ENCODE assay signal across 16 mouse cellular contexts in the genomic region with DNA sequence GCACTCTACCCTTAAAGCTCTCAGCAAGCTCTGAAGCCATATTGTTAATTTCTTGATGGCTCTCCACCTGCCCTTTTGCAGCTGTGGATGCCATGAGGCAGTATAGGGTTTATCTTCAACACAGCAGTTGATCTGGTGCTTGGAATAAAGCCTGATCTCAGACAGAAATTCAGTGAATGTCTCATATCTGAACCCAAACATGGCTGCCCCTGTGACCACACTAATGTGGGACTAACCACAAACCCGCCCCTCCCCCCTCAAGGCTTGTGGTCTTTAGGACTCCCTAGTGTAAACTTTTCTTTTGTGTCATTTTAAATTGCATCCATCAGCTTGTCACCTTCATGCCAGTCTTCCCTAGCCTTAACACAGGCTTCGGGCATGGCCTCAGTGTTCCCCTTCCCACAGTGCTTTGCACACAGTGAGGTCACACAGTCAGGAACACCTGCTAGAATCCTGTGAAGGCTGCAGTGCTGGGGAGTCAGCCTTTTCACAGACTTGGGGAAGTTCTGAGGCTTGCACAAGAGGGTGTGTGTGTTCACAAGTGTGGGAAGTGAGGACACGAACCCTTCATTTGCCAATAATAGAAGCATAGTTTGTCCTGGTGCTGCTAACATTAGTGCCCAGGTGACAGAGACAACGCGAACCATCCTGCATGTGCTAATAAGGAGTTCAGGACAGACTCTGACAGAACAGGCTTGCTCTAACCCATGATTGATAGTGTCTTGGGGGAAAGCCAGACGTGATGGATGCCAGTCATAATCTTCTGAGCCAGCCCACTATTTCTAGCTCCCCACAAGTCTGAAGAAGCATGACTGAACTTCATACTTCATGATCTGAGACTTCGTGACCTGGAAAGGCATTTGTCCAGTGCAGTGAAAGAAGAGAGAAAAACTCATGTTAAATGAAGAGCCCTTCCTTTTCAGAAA.
A peak's percentile ranks its signal among the peaks of the same experiment; 100 is the strongest.
DNase-seq lines count a peak whose midpoint lies in the region; ATAC-seq and TF ChIP-seq lines count a peak whose summit lies in the region.
"Had no signal": no experiment of that assay in that cellular context is flagged by ENCODE, and none has a peak within 500 bp of the region (broad histone marks: within the 10 kb centered on the region; RNA-seq: fewer than 3 reads in every experiment).

No protein-coding gene starts in this region.

- TF ChIP-seq EP300 in stomach, postnatal 0 days (optimal IDR thresholded peaks at IDR 0.05): no peak

- no peak for TF ChIP-seq CTCF in stomach, postnatal 0 days (IDR thresholded peaks at IDR 0.05; ENCODE audit: low read depth)

- H3K4me3 ChIP-seq in stomach, embryonic 14.5 days (ENCODE audit: low read depth, low read length): no peak overlapping the region
- no peak overlapping the region for H3K4me3 ChIP-seq in stomach, postnatal 0 days (ENCODE audit: low read depth, low read length)
- H3K4me3 ChIP-seq in liver, embryonic 13.5 days (replicated peaks): no peak overlapping the region
- no peak overlapping the region for H3K4me3 ChIP-seq in kidney, embryonic 15.5 days (replicated peaks)
- H3K4me3 ChIP-seq: forebrain, embryonic 15.5 days; hindbrain, embryonic 10.5 days; left cerebral cortex, adult 2 months; lung, embryonic 15.5 days had no signal

- H3K9ac ChIP-seq in stomach, embryonic 14.5 days (replicated peaks; ENCODE audit: low read depth, low read length): no peak overlapping the region
- no peak overlapping the region for H3K9ac ChIP-seq in stomach, postnatal 0 days (ENCODE audit: low read length)
- H3K9ac ChIP-seq in liver, embryonic 13.5 days: no peak overlapping the region
- no peak overlapping the region for H3K9ac ChIP-seq in kidney, embryonic 15.5 days
- H3K9ac ChIP-seq: forebrain, embryonic 15.5 days; lung, embryonic 15.5 days had no signal

- no peak overlapping the region for H3K4me2 ChIP-seq in stomach, embryonic 14.5 days (replicated peaks; ENCODE audit: low read depth, low read length)
- no peak overlapping the region for H3K4me2 ChIP-seq in stomach, postnatal 0 days (replicated peaks; ENCODE audit: low read depth)
- no peak overlapping the region for H3K4me2 ChIP-seq in liver, embryonic 13.5 days
- no peak overlapping the region for H3K4me2 ChIP-seq in kidney, embryonic 15.5 days
- H3K4me2 ChIP-seq: forebrain, embryonic 15.5 days; lung, embryonic 15.5 days had no signal

- no peaks in the 10 kb centered on the region for H3K9me3 ChIP-seq in stomach, embryonic 14.5 days (ENCODE audit: control insufficient read depth, low read depth, low read length)
- H3K9me3 ChIP-seq in stomach, postnatal 0 days (ENCODE audit: control insufficient read depth, low read length): no peaks in the 10 kb centered on the region
- no peaks in the 10 kb centered on the region for H3K9me3 ChIP-seq in liver, embryonic 13.5 days (replicated peaks)
- no peaks in the 10 kb centered on the region for H3K9me3 ChIP-seq in kidney, embryonic 15.5 days (replicated peaks)
- H3K9me3 ChIP-seq: forebrain, embryonic 15.5 days; hindbrain, embryonic 10.5 days; lung, embryonic 15.5 days had no signal

- intact Hi-C loops in gastrocnemius, postnatal 36 days (cut with DNase I): no loop called here

- no peak overlapping the region for H3K27ac ChIP-seq in stomach, embryonic 14.5 days (ENCODE audit: low read length)
- H3K27ac ChIP-seq in stomach, postnatal 0 days (replicated peaks): no peak overlapping the region
- peak overlapping the region; percentile 67 for H3K27ac ChIP-seq in liver, embryonic 13.5 days
- H3K27ac ChIP-seq in kidney, embryonic 15.5 days: no peak overlapping the region
- H3K27ac ChIP-seq: forebrain, embryonic 15.5 days; hindbrain, embryonic 10.5 days; left cerebral cortex, adult 2 months had no signal

- peak; percentile 12 to 39 for DNase-seq in gastrocnemius, adult 8-10 months (ENCODE audit: low spot score in 2 of 2)
- no peak for DNase-seq in gastrocnemius, postnatal 36 days
- DNase-seq in stomach, postnatal 0 days (ENCODE audit: low spot score): no peak
- no peak for DNase-seq in liver, embryonic 13.5 days
- peak; percentile 73 for DNase-seq in skeletal muscle tissue, adult 2 months (ENCODE audit: low read depth, low spot score)
- DNase-seq in urinary bladder, adult 2 months (ENCODE audit: low spot score): no peak
- DNase-seq: adrenal gland, adult 8-10 months; B cell, adult 2 months; cerebellum, adult 8-10 months; spleen, adult 18-20 months had no signal

- H3K4me1 ChIP-seq in stomach, embryonic 14.5 days (ENCODE audit: control insufficient read depth, insufficient read depth, low read length): peaks cover 6% of the 10 kb centered on the region; the same call in 1 of the 2 replicates
- no peaks in the 10 kb centered on the region for H3K4me1 ChIP-seq in stomach, postnatal 0 days (replicated peaks; ENCODE audit: control insufficient read depth, insufficient read depth)
- H3K4me1 ChIP-seq in liver, embryonic 13.5 days (replicated peaks): peaks cover 49% of the 10 kb centered on the region
- H3K4me1 ChIP-seq in kidney, embryonic 15.5 days: peaks cover 15% of the 10 kb centered on the region

- WGBS in stomach, embryonic 14.5 days: 66% methylated on average over 7 of the region's 7 CpGs
- 64% methylated on average over 7 of the region's 7 CpGs for WGBS in stomach, postnatal 0 days
- 28% methylated on average over 7 of the region's 7 CpGs for WGBS in liver, embryonic 13.5 days (ENCODE audit: insufficient replicate concordance)
- 72% methylated on average over 7 of the region's 7 CpGs for WGBS in kidney, embryonic 15.5 days

- H3K27me3 ChIP-seq in stomach, embryonic 14.5 days (ENCODE audit: control insufficient read depth, insufficient read depth, low read length): no peaks in the 10 kb centered on the region
- no peaks in the 10 kb centered on the region for H3K27me3 ChIP-seq in stomach, postnatal 0 days (ENCODE audit: control insufficient read depth, insufficient read depth, low read length)
- no peaks in the 10 kb centered on the region for H3K27me3 ChIP-seq in liver, embryonic 13.5 days
- H3K27me3 ChIP-seq in kidney, embryonic 15.5 days: no peaks in the 10 kb centered on the region
- H3K27me3 ChIP-seq: forebrain, embryonic 15.5 days; lung, embryonic 15.5 days had no signal

- ATAC-seq in stomach, embryonic 14.5 days (ENCODE audit: insufficient number of reproducible peaks, insufficient read depth, low FRiP score, low read depth): 0 out of 2 replicates have a peak, but pooled peaks have one; percentile 10
- no peak for ATAC-seq in stomach, postnatal 0 days (ENCODE audit: low FRiP score, low TSS enrichment)
- ATAC-seq in liver, embryonic 13.5 days (ENCODE audit: low read depth): peak; percentile 42
- no peak for ATAC-seq in kidney, embryonic 15.5 days (replicated peaks; ENCODE audit: low FRiP score)
- ATAC-seq: forebrain, embryonic 15.5 days had no signal

- no peaks in the 10 kb centered on the region for H3K36me3 ChIP-seq in stomach, embryonic 14.5 days (ENCODE audit: control insufficient read depth, insufficient read depth, low read length)
- no peaks in the 10 kb centered on the region for H3K36me3 ChIP-seq in stomach, postnatal 0 days (ENCODE audit: control insufficient read depth, insufficient read depth, low read length)
- H3K36me3 ChIP-seq in liver, embryonic 13.5 days: no peaks in the 10 kb centered on the region
- no peaks in the 10 kb centered on the region for H3K36me3 ChIP-seq in kidney, embryonic 15.5 days
- H3K36me3 ChIP-seq: forebrain, embryonic 15.5 days; hindbrain, embryonic 10.5 days; lung, embryonic 15.5 days had no signal

Comparison
In these comparisons a context has a peak if more than half of its experiments do, and no peak if none do; other contexts are left out.
1. DNase-seq: peak in gastrocnemius, adult 8-10 months (2 of 2) and skeletal muscle tissue, adult 2 months (single experiment); none in gastrocnemius, postnatal 36 days (0 of 2), stomach, postnatal 0 days (single experiment), liver, embryonic 13.5 days (single experiment) and urinary bladder, adult 2 months (single experiment).
2. ATAC-seq: peak in stomach, embryonic 14.5 days (single experiment) and liver, embryonic 13.5 days (single experiment); none in stomach, postnatal 0 days (single experiment) and kidney, embryonic 15.5 days (single experiment).